8 mouse cellular contexts compared by ENCODE assay signal in the genomic region with DNA sequence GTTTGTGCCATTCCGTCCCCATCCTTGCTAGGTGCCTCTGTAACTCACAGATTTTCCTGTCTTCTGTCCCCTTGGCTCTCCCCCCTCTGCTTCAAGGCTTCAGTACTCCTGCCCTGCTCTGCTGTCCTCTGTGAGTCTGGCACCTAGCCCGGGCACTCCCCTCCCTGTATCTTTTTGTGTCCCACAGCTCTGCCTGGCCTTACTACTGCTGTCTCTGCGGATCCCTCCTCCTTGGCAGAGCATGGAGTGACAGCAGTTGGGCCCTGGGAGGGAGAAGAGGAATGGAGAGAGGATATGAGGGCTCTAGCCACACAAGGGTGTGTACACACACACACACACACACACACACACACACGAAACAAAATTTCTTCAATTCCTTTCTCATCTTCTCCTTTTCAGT. TPM values are rescaled to one million over a fixed set of nuclear protein-coding genes. Genes with fewer than 3 reads are reported as not detected.
DNase-seq lines count a peak whose midpoint lies in the region; ATAC-seq and TF ChIP-seq lines count a peak whose summit lies in the region.

A gene (minus strand): TSS at position 227 of the 400 bp plus-strand sequence.

- H3K4me2 ChIP-seq in hindbrain, embryonic 15.5 days: peak within 1 kb of the TSS; percentile 91
- H3K4me2 ChIP-seq in liver, embryonic 13.5 days: peak within 1 kb of the TSS; percentile 80

- H3K9ac ChIP-seq in liver, adult 2 months (ENCODE audit: low read depth, low read length): peak within 1 kb of the TSS; percentile 99
- H3K9ac ChIP-seq in hindbrain, embryonic 15.5 days: peak within 1 kb of the TSS; percentile 85
- peak within 1 kb of the TSS; percentile 89 for H3K9ac ChIP-seq in liver, embryonic 13.5 days

- H3K27me3 ChIP-seq in liver, adult 2 months (ENCODE audit: control insufficient read depth, insufficient read depth, low read length): no peaks in the 10 kb centered on the region
- H3K27me3 ChIP-seq in hindbrain, embryonic 15.5 days: no peaks in the 10 kb centered on the region
- H3K27me3 ChIP-seq in liver, embryonic 13.5 days: no peaks in the 10 kb centered on the region

- ATAC-seq in hindbrain, embryonic 15.5 days (ENCODE audit: low FRiP score, low read depth): peak; percentile 60
- ATAC-seq in liver, embryonic 13.5 days (ENCODE audit: low read depth): no peak

- 21% methylated on average over 4 of the region's 4 CpGs for WGBS in liver, adult 2 months
- WGBS in hindbrain, embryonic 15.5 days: 27% methylated on average over 4 of the region's 4 CpGs
- 33% methylated on average over 4 of the region's 4 CpGs for WGBS in liver, embryonic 13.5 days (ENCODE audit: insufficient replicate concordance)

- peaks cover 20% of the 10 kb centered on the region for H3K4me1 ChIP-seq in liver, adult 2 months (ENCODE audit: control insufficient read depth, insufficient read depth, low read length)
- peaks cover 5% of the 10 kb centered on the region for H3K4me1 ChIP-seq in brown adipose tissue, adult 24 weeks (ENCODE audit: control insufficient read depth, insufficient read depth, insufficient read length, low read length)
- H3K4me1 ChIP-seq in hindbrain, embryonic 15.5 days (replicated peaks): peaks cover 23% of the 10 kb centered on the region
- peaks cover 60% of the 10 kb centered on the region for H3K4me1 ChIP-seq in liver, embryonic 13.5 days (replicated peaks)

- H3K27ac ChIP-seq in liver, adult 2 months (replicated peaks; ENCODE audit: insufficient read depth, low read depth, low read length): peak within 1 kb of the TSS; percentile 95
- H3K27ac ChIP-seq in brown adipose tissue, adult 24 weeks (replicated peaks; ENCODE audit: low read depth, low read length): peak within 1 kb of the TSS; percentile 80
- H3K27ac ChIP-seq in hindbrain, embryonic 15.5 days (replicated peaks): peak within 1 kb of the TSS; percentile 85
- peak within 1 kb of the TSS; percentile 90 for H3K27ac ChIP-seq in liver, embryonic 13.5 days

- peak within 1 kb of the TSS; percentile 92 for H3K4me3 ChIP-seq in liver, adult 2 months (ENCODE audit: insufficient read depth, low read depth, low read length)
- peak within 1 kb of the TSS; percentile 79 for H3K4me3 ChIP-seq in brown adipose tissue, adult 24 weeks (ENCODE audit: insufficient read depth, low read depth, low read length)
- H3K4me3 ChIP-seq in hindbrain, embryonic 15.5 days: peak within 1 kb of the TSS; percentile 87
- peak within 1 kb of the TSS; percentile 76 for H3K4me3 ChIP-seq in liver, embryonic 13.5 days (replicated peaks)

- H3K9me3 ChIP-seq in hindbrain, embryonic 15.5 days: no peaks in the 10 kb centered on the region
- H3K9me3 ChIP-seq in liver, embryonic 13.5 days (replicated peaks): no peaks in the 10 kb centered on the region

- peaks cover 9% of the 10 kb centered on the region; the same call in 1 of the 2 replicates for H3K79me2 ChIP-seq in liver, adult 2 months (ENCODE audit: control insufficient read depth, insufficient read depth, low read length)

- H3K36me3 ChIP-seq in liver, adult 2 months (ENCODE audit: control insufficient read depth, insufficient read depth, low read length): peaks cover 19% of the 10 kb centered on the region
- H3K36me3 ChIP-seq in hindbrain, embryonic 15.5 days: peaks cover 18% of the 10 kb centered on the region
- peaks cover 28% of the 10 kb centered on the region for H3K36me3 ChIP-seq in liver, embryonic 13.5 days

- peak; percentile 78 for DNase-seq in liver, adult 2 months (ENCODE audit: extremely low read depth, low read depth, low spot score)
- no peak for DNase-seq in liver
- peak; percentile 46 for DNase-seq in gastrocnemius, adult 18-20 months (ENCODE audit: low spot score)
- no peak for DNase-seq in liver, embryonic 13.5 days
- peak; percentile 46 for DNase-seq in naive thymus-derived CD4-positive, alpha-beta T cell, adult 2 months (ENCODE audit: low read depth)
- DNase-seq in right cerebral cortex, adult 18-20 months: no peak

- no peak for TF ChIP-seq CTCF in liver, adult 2 months (IDR thresholded peaks at IDR 0.05; ENCODE audit: low read depth, low read length)

- TF ChIP-seq POLR2A in liver, adult 2 months (IDR thresholded peaks at IDR 0.05; ENCODE audit: extremely low read depth, insufficient read depth, low read length): no peak

RNA-seq across cellular contexts. Expression of the gene that starts here (rescaled TPM):
- 0.18 and 0.34 TPM in 2 replicates for total RNA-seq in liver, adult 2 months (2014; rRNA removed)
- polyA plus RNA-seq in liver, adult 2 months (2012; rRNA removed): 0.49 and 0.64 TPM in 2 replicates
- not detected in 2 replicates for polyA plus RNA-seq in brown adipose tissue, adult 24 weeks (2012; ENCODE audit: insufficient read depth, insufficient read length, missing spikeins)
- total RNA-seq in gastrocnemius, adult 18-20 months (2021): not detected
- 0.51 and 0.52 TPM in 2 replicates for polyA plus RNA-seq in hindbrain, embryonic 15.5 days (2015; fragmentation: Nextera tagmentation; extraction: Ambion mirVana)
- polyA plus RNA-seq in liver, embryonic 13.5 days (2015; fragmentation: Nextera tagmentation; extraction: Ambion mirVana): 0.10 and 0.13 TPM in 2 replicates

Comparison
In these comparisons a context has a peak if more than half of its experiments do, and no peak if none do; other contexts are left out.
1. Peak in DNase-seq, H3K4me3 ChIP-seq, H3K27ac ChIP-seq and H3K9ac ChIP-seq in liver, adult 2 months; RNA of the gene not detected or under 1 TPM.
2. Peak in DNase-seq in gastrocnemius, adult 18-20 months; RNA of the gene not detected or under 1 TPM.
3. Peak in ATAC-seq, H3K4me3 ChIP-seq, H3K27ac ChIP-seq, H3K9ac ChIP-seq and H3K4me2 ChIP-seq in hindbrain, embryonic 15.5 days; RNA of the gene not detected or under 1 TPM.